Mouse (Mus musculus) spleen, adult 2 months (tissue): ENCODE data around the gene Gm45208.

Experiments
- CTCF ChIP-seq: fragments of 200-500 bp; IDR thresholded peaks from 2 replicates; pipeline ENCODE4 v1.5.1; 2011; ENCODE audit warnings: mild to moderate bottlenecking, inconsistent platforms; ENCODE audit not compliant: insufficient read depth, insufficient read length, insufficient replicate concordance; ENCODE audit errors: extremely low read depth
- POLR2A ChIP-seq: fragments of 200-500 bp; IDR thresholded peaks from 2 replicates; pipeline ENCODE4 v1.6.1; 2011; ENCODE audit warnings: low read depth, low read length, inconsistent platforms

GRCm38 (mm10) chrX:7762921-7763197 lies 40.8 kb downstream of the Gm45208 start:
- no peak for TF ChIP-seq POLR2A
- no peak for TF ChIP-seq CTCF
